Mouse (Mus musculus): ENCODE measurements around the gene Tceanc2.
"Not testable (repeated sequence)": the region's sequence is repeated elsewhere in the genome, so short reads cannot be mapped to it uniquely, and the experiment has no call there.

Gene Tceanc2

DNA sequence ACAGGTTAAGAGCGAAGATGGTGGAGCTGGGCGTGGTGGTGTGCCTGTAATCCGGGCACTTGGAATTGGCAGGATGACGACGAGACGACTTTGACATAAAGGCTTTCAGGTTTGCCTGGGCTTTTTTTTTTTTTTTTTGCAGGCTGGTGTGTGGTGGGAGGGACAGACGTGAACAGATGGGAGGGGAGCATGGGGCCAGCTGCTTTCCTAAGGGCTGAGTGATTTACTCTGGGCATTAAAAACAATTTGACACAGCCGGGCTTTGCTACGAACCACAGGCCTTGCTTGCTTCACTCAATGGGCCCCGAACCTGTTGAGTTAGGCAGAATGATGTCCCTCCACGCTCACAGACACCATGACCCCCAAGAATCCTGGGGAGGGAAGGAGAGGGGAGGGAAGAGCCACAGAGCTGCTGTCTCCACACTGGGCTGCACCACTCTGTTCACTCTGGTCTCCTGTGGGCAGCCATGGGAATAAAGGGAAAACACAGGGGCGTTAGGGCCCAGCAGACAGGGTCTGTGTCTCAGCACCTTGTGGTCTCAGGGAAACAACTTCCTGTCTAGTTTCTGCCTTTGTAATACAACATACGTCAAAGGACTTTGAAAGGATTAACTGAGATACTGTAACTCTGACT, 51.9 kb downstream of the Tceanc2 start:
- DNase-seq (ENCODE audit: low spot score in 2 of 2), result no peak

GRCm38 (mm10) chr4:107126389-107126788, 52.5 kb downstream of the Tceanc2 start:
- no peak for DNase-seq (ENCODE audit: low spot score in 2 of 2)

DNA sequence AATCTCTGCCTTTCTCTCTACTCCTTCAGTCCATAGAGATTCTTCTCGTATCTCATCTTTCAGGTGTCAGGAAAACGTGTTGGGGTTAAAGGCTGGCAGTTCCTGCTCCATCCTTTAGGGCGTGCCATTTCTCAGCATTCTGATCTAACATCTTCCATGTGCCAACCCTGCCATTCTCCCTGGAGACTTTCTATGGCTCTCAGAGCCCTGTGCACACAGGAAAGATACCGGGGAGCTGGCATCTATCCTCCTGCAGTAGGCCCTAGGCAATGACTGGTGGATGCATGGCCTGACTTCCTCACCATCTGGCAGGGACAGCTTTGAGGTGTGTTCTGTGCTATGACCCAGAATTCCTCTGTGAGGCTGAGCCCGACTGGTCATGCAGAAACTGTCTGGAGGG, 53.8 kb downstream of the Tceanc2 start:
- no peak for DNase-seq (ENCODE audit: low spot score in 2 of 2)

DNA sequence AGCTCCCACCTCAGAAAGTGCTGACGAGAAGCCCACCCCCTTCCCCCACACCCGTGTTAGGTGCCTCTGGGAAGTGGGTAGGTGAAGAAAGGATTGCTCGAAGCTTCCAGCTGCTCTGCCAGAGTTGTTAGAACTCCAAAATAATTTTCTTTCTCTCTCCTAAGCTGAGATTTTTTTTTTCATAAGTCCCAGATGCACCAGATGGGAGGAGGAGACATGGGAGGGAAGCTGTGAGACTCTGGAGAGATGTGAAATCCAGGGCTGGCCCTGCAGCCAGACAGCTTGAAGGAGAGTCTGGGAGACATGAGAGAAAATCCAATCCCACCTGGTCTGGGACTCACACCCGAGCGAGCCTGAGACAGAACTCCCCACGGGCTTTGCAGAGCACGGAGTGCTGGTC, 54.5 kb downstream of the Tceanc2 start:
- peak; percentile 15 to 20 for DNase-seq (ENCODE audit: low spot score in 2 of 2)

DNA sequence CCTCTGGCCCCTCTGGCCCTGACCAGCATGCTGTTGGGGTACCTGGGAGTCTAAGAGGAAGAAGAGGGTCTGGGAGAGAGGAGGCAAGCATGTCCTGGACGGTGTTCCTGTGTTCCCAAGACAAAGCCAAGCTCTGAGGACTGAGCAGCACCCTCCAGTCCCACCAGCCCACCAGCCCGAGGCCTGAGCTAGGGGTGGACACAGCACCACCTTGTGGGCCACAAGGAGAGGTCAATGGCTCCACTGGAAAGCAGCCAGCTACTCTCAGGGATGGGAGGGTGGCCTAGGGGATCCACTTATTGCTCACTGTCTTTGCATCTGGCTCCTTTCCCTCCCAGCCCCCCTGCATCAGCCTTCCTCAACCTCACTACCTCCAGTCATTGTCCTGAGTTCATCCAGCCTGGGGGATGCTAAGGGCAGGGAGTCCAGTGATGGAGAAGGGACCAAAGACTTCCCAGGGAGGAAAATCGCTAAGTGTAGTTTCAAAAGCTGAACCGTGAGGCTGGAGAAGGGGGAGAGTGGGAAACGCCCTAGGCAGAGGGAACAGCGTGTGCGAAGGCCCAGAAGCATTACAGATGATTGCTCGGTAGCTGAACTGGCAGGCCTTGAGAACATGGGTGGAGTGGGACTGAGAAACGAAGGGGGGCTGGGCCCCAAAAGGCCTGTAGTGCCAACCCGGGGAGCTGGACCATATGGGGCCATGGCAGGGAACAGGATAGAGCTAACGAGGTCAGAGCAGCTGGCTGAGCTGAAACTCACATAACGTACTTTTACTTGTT, 57.6 kb downstream of the Tceanc2 start:
- DNase-seq (ENCODE audit: low spot score in 2 of 2), result no peak

DNA sequence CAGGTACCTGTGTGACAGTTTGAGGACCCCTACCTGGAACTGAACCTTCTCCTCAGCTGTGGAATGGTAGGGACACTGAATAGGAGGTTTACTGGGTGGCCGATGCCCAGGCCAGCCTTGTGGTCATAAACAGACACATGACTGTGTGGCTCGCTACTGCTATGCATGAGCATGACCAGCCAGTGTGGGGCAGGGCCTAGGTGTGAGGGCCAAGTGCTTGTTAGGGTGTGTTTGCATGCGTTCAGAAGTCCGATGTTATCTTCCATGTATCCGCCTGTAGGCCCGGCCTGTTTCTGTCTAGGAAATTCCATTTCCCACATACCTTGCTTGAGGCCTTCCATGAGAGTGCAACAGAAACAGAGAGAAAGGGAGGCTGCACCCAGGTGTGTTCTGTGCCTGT, 58.2 kb downstream of the Tceanc2 start:
- no peak for DNase-seq (ENCODE audit: low spot score in 2 of 2)

DNA sequence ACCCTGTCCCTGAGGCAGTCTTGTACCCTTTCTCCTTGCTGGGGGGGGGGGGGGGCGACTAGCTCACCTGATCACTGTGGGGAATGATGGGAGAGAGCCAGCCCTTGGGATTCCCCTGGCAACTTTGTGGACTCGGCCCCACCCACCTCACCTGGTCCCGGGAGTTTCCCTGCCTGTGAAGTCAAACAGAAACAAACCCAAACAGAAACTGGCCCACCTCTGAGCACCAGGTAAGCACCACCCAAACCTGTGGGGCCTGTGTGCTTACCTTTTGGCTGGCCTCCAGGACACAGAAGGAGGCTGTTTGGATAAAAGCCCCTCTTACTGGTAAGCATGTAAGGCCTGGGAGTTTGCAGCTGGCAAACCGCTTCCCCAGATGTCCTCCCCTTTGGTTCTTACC, 59.9 kb downstream of the Tceanc2 start:
- no peak for DNase-seq (ENCODE audit: low spot score in 2 of 2)

DNA sequence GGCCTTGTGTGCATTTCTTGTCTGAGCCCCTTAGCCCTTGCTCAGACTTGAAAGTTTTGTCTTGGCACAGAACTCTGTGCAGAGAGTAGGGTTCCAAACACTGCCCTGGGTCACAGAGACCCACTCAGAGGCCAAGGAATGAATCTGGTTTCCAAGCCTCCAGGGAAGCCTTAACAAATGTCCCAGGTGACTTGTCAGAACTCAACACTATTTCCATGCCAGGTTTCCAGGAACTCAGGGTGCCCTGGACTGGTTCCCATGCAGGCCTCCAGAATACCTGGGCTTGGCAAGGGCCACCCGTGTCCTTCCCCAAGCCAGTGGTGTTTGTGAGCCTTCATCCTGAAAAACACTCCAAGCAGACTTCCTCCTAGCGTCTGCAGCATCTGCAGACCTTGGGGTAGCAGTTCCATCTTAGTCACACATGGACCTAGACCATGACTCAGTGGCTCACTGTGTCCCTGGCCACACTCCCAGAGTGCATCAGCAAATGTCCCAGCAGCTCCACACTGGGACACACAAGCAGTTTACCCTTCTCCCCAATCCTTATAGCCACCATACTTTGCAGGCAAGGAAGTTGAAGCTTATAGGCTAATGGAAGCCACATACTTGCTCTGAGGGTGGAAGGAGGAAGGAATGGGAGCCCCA, 61.1 kb downstream of the Tceanc2 start:
- DNase-seq (ENCODE audit: low spot score in 2 of 2), result no peak

DNA sequence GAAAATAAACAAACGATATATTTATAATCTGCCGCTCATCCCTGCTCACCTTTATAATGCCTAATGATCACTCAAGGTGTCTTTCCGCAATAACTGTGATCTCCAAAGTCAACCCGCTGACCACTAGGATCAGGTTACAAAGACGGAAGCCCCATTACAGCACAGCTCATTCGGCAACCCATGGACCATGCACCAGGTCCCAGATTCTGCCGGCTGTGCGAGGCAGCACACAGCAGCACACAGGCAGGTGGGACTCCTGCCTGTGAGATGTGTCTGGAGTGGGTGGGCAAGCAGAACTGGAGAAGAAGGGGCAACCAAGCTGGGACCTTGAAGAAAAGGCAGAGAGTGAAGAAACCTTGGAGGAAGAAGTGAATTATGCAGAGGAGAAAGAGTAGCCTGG, 64.6 kb downstream of the Tceanc2 start:
- DNase-seq (ENCODE audit: low spot score in 2 of 2), result no peak

DNA sequence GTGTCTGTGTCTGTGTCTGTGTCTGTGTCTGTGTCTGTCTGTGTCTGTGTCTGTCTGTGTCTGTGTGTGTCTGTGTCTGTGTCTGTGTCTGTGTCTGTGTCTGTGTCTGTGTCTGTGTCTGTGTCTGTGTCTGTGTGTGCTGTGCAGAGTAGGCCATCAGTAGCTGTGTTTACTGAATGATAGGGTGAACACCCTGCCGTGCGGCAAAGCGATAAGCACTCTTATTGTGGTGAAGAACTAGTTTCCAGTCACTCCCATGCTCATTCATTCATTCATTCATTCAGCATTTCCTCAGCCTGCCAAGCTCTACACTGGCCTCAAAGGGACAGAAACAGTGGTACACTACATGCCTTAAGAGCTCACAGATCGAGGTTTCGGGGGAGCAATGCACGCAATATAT, 69.7 kb downstream of the Tceanc2 start:
- not testable (repeated sequence) for DNase-seq (ENCODE audit: low spot score in 2 of 2)

- DNase-seq (ENCODE audit: low spot score in 2 of 2), result peak; percentile 28 to 35
Observed at GRCm38 (mm10) chr4:107108291-107108731, 70.6 kb downstream of the Tceanc2 start.

GRCm38 (mm10) chr4:107106777-107107176, 72.1 kb downstream of the Tceanc2 start:
- no peak for DNase-seq (ENCODE audit: low spot score in 2 of 2)

DNA sequence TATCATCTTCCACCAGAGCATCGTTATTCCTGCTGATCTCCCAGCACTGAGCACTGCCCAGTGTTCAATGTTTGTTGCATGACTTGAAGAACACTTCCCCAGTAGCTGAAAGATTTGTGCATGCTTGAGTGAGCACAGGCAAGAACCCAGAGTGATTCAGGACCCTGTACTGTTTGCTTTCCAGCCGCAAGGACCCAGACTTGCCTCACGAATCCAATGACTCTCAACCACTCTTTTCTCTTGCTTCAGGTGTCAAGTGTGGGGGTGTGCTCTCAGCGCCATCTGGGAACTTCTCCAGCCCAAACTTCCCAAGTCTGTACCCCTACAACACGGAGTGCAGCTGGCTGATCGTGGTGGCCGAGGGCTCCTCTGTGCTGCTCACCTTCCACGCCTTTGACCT, 76.7 kb downstream of the Tceanc2 start:
- DNase-seq (ENCODE audit: low spot score in 2 of 2), result no peak

GRCm38 (mm10) chr4:107098791-107099525, 80.0 kb downstream of the Tceanc2 start:
- no peak for DNase-seq (ENCODE audit: low spot score in 2 of 2)

DNA sequence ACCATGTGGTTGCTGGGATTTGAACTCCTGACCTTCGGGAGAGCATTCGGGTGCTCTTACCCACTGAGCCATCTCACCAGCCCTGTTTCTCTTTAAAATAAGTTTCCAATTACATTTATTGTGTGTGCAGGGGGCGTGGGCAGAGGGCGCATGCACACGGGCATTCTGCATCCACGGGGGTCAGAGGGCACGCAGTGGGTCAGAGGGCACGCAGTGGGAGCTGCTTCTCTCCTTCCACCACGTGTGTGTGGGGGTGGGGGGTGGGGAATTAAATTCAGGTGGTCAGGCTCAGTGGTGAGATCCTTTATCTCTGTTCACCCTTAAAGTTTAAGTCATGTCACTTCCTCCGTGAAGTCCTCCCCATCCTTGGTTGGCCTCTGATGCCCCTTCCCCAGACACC, 80.5 kb downstream of the Tceanc2 start:
- no peak for DNase-seq (ENCODE audit: low spot score in 2 of 2)

GRCm38 (mm10) chr4:107097871-107098270, 81.0 kb downstream of the Tceanc2 start:
- DNase-seq (ENCODE audit: low spot score in 2 of 2), result no peak

DNA sequence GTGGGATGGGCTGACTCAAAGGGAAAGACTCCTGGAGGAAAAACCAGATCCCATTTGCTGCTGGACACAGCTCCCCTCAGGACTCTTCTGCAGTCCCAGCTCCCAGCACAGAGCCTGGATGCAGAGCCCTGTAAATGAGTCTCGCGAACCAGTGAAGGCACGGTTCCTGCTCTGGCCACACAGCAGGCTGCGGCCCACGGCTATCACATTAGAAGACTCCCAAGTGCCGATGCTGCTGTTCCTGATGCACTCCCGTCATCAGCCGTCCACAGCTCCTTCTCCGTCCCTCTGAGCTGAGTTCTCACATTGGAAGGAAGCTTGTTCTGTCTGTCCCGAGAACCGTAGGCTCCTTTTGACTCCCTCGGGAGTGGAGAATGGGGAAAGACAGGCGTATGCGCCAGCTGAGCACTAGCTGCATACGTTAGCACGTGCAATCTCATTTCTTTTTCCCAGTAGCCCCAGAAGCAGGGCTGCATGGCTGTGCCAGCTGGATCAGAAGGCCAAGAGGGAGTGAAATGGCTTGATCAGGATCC, 82.0 kb downstream of the Tceanc2 start, which contains the start of gene Cdcp2:
Cdcp2 (plus strand) TSS at position 51 of the 533 bp plus-strand sequence.
- no peak for DNase-seq (ENCODE audit: low spot score in 2 of 2)

GRCm38 (mm10) chr4:107096043-107096442, 82.9 kb downstream of the Tceanc2 start:
- no peak for DNase-seq (ENCODE audit: low spot score in 2 of 2)

DNA sequence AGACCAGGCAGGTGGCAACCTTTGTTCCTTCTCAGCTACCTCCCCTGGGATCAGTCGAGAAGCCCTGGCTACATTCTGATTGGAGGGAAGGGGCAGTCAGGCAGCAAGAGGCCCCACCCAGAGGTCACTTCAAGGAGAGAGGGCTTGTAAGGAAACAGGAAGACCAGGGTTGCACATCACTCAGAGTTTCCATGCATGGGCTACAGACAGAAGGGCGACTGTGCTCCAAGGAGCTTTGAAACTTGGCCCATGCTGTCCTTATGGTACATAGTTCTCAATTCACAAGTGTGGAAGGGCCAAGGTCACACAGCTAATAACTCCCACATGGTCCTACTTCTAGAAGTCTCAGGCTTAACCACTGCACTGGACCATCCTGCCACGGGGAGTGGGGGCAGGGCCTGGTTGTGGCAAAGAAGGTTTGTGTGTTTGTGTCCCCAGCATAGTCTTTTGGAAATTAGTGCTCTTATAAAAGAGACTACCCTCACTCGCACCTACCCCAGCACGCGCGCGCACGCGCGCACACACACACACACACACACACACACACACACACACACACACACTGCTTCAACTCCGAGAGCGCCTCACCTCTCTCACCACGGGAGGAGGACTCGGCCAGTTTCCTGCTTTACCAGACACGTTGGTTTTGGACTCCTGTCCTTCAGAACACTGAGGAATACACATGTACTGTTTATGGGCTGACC, 84.3 kb downstream of the Tceanc2 start:
- DNase-seq (ENCODE audit: low spot score in 2 of 2), result no peak

GRCm38 (mm10) chr4:107091696-107092095, 87.2 kb downstream of the Tceanc2 start:
- DNase-seq (ENCODE audit: low spot score in 2 of 2), result no peak

GRCm38 (mm10) chr4:107084858-107085257, 94.1 kb downstream of the Tceanc2 start:
- DNase-seq (ENCODE audit: low spot score in 2 of 2), result peak; percentile 80

Measured in right cerebral cortex, adult 2 months (tissue).